Mouse (Mus musculus) liver, postnatal 0 days (tissue): Measurements from ENCODE around the gene I0C0044D17Rik.

Experiments used
- CTCF ChIP-seq: sonication (generic); IDR thresholded peaks from 2 replicates; pipeline ENCODE4 v1.5.1; 2016; ENCODE audit warnings: antibody characterized with exemption, low read depth
- EP300 ChIP-seq: IDR thresholded peaks from 2 replicates; pipeline ENCODE4 v1.6.1; 2016; ENCODE audit warnings: antibody characterized with exemption, low read depth, mild to moderate bottlenecking

GRCm38 (mm10) chr4:98834782-98835181, 11.1 kb upstream of the I0C0044D17Rik start:
- TF ChIP-seq CTCF (no peak), EP300 (no peak)
